Mouse (Mus musculus) neural tube, embryonic 14.5 days (tissue): ENCODE measurements at regions not wholly inside any gene's neighbourhood (a gene's known extent, or its start where the extent isn't known, plus 50 kb on each side); places are given as distances from the start of the nearest gene placed in this dataset.

ENCODE experiments used
- ATAC-seq: fragments of 200-750 bp; cut with Nextera tagmentation; 2 replicates; pipeline ENCODE4 v1.8.0; 2017; ENCODE audit warnings: low read depth, mild to moderate bottlenecking, moderate TSS enrichment, moderate library complexity
- H3K27ac ChIP-seq: fragments of 300-500 bp; sonication (generic); 2 replicates; pipeline ENCODE4 v1.5.1; 2014; ENCODE audit warnings: low read depth, mild to moderate bottlenecking, control low read depth, low read length, moderate library complexity, mixed read lengths
- H3K27me3 ChIP-seq: fragments of 300-500 bp; sonication (generic); 2 replicates; pipeline ENCODE4 v1.6.1; 2014; ENCODE audit warnings: low read length; ENCODE audit not compliant: control insufficient read depth, insufficient read depth
- H3K36me3 ChIP-seq: fragments of 300-500 bp; sonication (generic); 2 replicates; pipeline ENCODE4 v1.6.1; 2014; ENCODE audit warnings: low read length, mixed read lengths; ENCODE audit not compliant: control insufficient read depth, insufficient read depth
- H3K4me1 ChIP-seq: fragments of 300-500 bp; sonication (generic); 2 replicates; pipeline ENCODE4 v1.6.1; 2014; ENCODE audit warnings: low read length; ENCODE audit not compliant: control insufficient read depth, insufficient read depth
- H3K4me2 ChIP-seq: fragments of 300-500 bp; sonication (generic); 2 replicates; pipeline ENCODE4 v1.6.1; 2014; ENCODE audit warnings: mild to moderate bottlenecking, low read depth, low read length, control low read depth
- H3K4me3 ChIP-seq: fragments of 300-500 bp; sonication (generic); 2 replicates; pipeline ENCODE4 v1.5.1; 2014; ENCODE audit warnings: low read depth, low read length, control low read depth, mixed read lengths
- H3K9ac ChIP-seq: fragments of 300-500 bp; sonication (generic); replicated peaks from 2 replicates; pipeline ENCODE4 v1.6.1; 2014; ENCODE audit warnings: low read depth, mild to moderate bottlenecking, control low read depth, low read length, mixed read lengths
- H3K9me3 ChIP-seq: fragments of 300-500 bp; sonication (generic); 2 replicates; pipeline ENCODE4 v1.6.1; 2016; ENCODE audit warnings: low read length; ENCODE audit not compliant: control insufficient read depth
- WGBS: fragments of 180-500 bp; shearing (Covaris S2); extraction: QIAGEN DNeasy Blood & Tissue Kit; methylation state at CpG from one replicate; pipeline ENCODE4 v1.1.7; 2014; 5-methylcytosine and 5-hydroxymethylcytosine counted together

- Histone ChIP-seq H3K27ac (no peak overlapping the region), H3K9me3 (no peaks in the 10 kb centered on the region), H3K36me3 (no peaks in the 10 kb centered on the region), H3K9ac (no peak overlapping the region), H3K27me3 (no peaks in the 10 kb centered on the region), H3K4me1 (no peaks in the 10 kb centered on the region), H3K4me2 (no peak overlapping the region), H3K4me3 (no peak overlapping the region)
- no peak for ATAC-seq
- 81% methylated on average over 3 of the region's 3 CpGs for WGBS
Observed at GRCm38 (mm10) chr7:69487111-69487510, 738.1 kb upstream of the Arrdc4 start.

- no peaks in the 10 kb centered on the region for H3K27me3 ChIP-seq
- ATAC-seq = no peak
- H3K4me3 ChIP-seq = no peak overlapping the region
- whole genome bisulfite sequencing = 86% methylated on average over 4 of the region's 4 CpGs
- no peak overlapping the region for H3K27ac ChIP-seq
- no peak overlapping the region for H3K9ac ChIP-seq
- no peak overlapping the region for H3K4me2 ChIP-seq
- H3K36me3 ChIP-seq = no peaks in the 10 kb centered on the region
- no peaks in the 10 kb centered on the region for H3K9me3 ChIP-seq
- no peaks in the 10 kb centered on the region for H3K4me1 ChIP-seq
Observed at GRCm38 (mm10) chr7:69484552-69484951, 735.5 kb upstream of the Arrdc4 start.
